Mouse (Mus musculus): ENCODE measurements at regions not wholly inside any gene's neighbourhood (a gene's known extent, or its start where the extent isn't known, plus 50 kb on each side); places are given as distances from the start of the nearest gene placed in this dataset.
"Not testable (repeated sequence)": the region's sequence is repeated elsewhere in the genome, so short reads cannot be mapped to it uniquely, and the experiment has no call there.

- H3K4me3 ChIP-seq (ENCODE audit: low read depth, low read length); H3K4me2 ChIP-seq (replicated peaks; ENCODE audit: low read depth, low read length); H3K36me3 ChIP-seq (ENCODE audit: control insufficient read depth, insufficient read depth, low read length); H3K4me1 ChIP-seq (replicated peaks; ENCODE audit: control insufficient read depth, insufficient read depth, low read length); H3K27me3 ChIP-seq (ENCODE audit: control insufficient read depth, insufficient read depth, low read length); H3K9ac ChIP-seq (ENCODE audit: low read depth, low read length); H3K9me3 ChIP-seq (ENCODE audit: control insufficient read depth, low read length): not testable (repeated sequence)
- whole genome bisulfite sequencing: 31% methylated on average over 4 of the region's 4 CpGs
- H3K27ac ChIP-seq (ENCODE audit: low read depth, low read length): peak overlapping the region; percentile 75; the same call in 1 of the 2 replicates
- DNase-seq (ENCODE audit: low spot score) (peak; percentile 14), ATAC-seq (ENCODE audit: low FRiP score) (peak; percentile 70)
These were observed 100.0 kb downstream of the Raet1d start for GRCm38 (mm10) chr10:22460386-22460785.

DNA sequence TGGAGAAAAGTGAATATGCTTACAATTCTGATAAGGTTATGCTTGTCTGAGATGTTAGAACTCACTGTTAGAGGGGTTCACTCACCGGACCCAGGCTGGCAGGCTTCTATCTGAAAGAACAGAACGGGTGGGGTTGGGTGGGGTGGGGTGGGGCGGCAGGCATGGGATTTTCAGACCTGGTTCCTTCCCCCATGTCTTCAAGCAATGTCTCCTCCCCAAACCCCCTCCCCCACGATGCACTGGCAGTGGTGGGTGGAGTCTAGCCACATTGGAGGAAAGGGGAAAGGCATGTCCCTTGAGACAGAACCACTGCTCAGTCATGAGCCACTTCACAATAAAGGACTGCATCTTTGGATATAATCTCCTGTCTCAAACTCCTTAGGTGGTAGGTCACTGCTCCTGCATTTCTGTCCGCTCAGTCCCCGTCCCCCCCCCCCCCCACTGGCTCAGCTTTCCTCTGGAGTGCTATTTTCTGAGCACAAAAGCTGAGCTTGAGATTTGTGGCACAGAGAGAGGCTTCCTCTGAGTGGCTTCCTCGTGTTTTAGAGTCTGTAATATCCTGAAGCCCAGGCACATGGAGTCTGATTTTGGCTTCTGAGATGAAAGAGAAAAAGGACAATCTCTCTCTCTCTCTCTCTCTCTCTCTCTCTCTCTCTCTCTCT lies 100.6 kb downstream of the Raet1d start:
- ATAC-seq (ENCODE audit: low FRiP score) (peak; percentile 86), DNase-seq (ENCODE audit: low spot score) (peak; percentile 63)
- H3K36me3 ChIP-seq (ENCODE audit: control insufficient read depth, insufficient read depth, low read length); H3K4me1 ChIP-seq (replicated peaks; ENCODE audit: control insufficient read depth, insufficient read depth, low read length); H3K4me2 ChIP-seq (replicated peaks; ENCODE audit: low read depth, low read length); H3K27me3 ChIP-seq (ENCODE audit: control insufficient read depth, insufficient read depth, low read length); H3K4me3 ChIP-seq (ENCODE audit: low read depth, low read length); H3K9ac ChIP-seq (ENCODE audit: low read depth, low read length); H3K9me3 ChIP-seq (ENCODE audit: control insufficient read depth, low read length): not testable (repeated sequence)
- 8% methylated on average over 7 of the region's 7 CpGs for WGBS
- peak overlapping the region; percentile 75 for H3K27ac ChIP-seq (ENCODE audit: low read depth, low read length)

GRCm38 (mm10) chr10:22461480-22462050 lies 101.2 kb downstream of the Raet1d start:
- H3K9ac ChIP-seq (ENCODE audit: low read depth, low read length); H3K4me3 ChIP-seq (ENCODE audit: low read depth, low read length); H3K9me3 ChIP-seq (ENCODE audit: control insufficient read depth, low read length); H3K36me3 ChIP-seq (ENCODE audit: control insufficient read depth, insufficient read depth, low read length); H3K4me1 ChIP-seq (replicated peaks; ENCODE audit: control insufficient read depth, insufficient read depth, low read length); H3K27me3 ChIP-seq (ENCODE audit: control insufficient read depth, insufficient read depth, low read length); H3K4me2 ChIP-seq (replicated peaks; ENCODE audit: low read depth, low read length); H3K27ac ChIP-seq (ENCODE audit: low read depth, low read length): not testable (repeated sequence)
- DNase-seq (ENCODE audit: low spot score) (peak; percentile 32), ATAC-seq (ENCODE audit: low FRiP score) (peak; percentile 90)
- WGBS: 24% methylated on average over 4 of the region's 4 CpGs

DNA sequence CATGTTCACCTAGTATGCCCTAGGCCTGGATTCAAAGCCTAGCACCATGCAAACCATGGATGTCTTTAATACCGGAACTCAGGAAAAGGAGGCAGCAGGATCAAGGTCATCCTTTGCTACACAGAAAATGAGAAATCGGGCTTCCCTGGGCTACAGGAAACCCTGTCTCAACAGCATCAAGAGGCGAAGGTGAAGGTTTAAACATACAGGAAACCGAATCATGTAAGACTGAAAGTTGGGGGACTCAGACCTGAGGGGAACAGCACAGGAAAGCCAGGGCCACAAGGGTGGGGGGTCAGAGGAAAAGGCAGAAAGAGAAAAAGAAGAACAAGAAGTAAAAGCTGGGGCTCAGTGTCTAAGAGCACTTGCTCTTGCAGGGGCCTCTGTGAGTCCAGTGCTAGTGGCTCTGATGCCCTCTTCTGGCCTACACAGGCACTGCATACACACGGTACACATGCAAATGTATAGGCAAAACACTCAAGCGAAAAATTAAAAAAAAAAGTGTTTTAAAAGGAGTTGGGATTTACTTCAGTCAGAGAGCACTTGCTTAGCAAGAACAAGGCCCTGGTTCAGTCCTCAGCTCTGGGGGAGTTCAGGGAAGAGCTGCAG lies 111.5 kb downstream of the Raet1d start:
- not testable (repeated sequence) for ATAC-seq (ENCODE audit: low FRiP score); DNase-seq (ENCODE audit: low spot score); H3K4me2 ChIP-seq (replicated peaks; ENCODE audit: low read depth, low read length); H3K9ac ChIP-seq (ENCODE audit: low read depth, low read length); H3K27ac ChIP-seq (ENCODE audit: low read depth, low read length); H3K9me3 ChIP-seq (ENCODE audit: control insufficient read depth, low read length); H3K27me3 ChIP-seq (ENCODE audit: control insufficient read depth, insufficient read depth, low read length); H3K4me3 ChIP-seq (ENCODE audit: low read depth, low read length); H3K36me3 ChIP-seq (ENCODE audit: control insufficient read depth, insufficient read depth, low read length); H3K4me1 ChIP-seq (replicated peaks; ENCODE audit: control insufficient read depth, insufficient read depth, low read length)
- WGBS: 96% methylated on average over 6 of the region's 6 CpGs

- ATAC-seq (ENCODE audit: low FRiP score): 0 out of 2 replicates have a peak, but pooled peaks have one; percentile 65
- H3K27ac ChIP-seq (ENCODE audit: low read depth, low read length); H3K36me3 ChIP-seq (ENCODE audit: control insufficient read depth, insufficient read depth, low read length); H3K4me3 ChIP-seq (ENCODE audit: low read depth, low read length); H3K27me3 ChIP-seq (ENCODE audit: control insufficient read depth, insufficient read depth, low read length); H3K9me3 ChIP-seq (ENCODE audit: control insufficient read depth, low read length); H3K9ac ChIP-seq (ENCODE audit: low read depth, low read length); H3K4me1 ChIP-seq (replicated peaks; ENCODE audit: control insufficient read depth, insufficient read depth, low read length); H3K4me2 ChIP-seq (replicated peaks; ENCODE audit: low read depth, low read length): not testable (repeated sequence)
- peak; percentile 76 for DNase-seq (ENCODE audit: low spot score)
- WGBS: 7% methylated on average over 4 of the region's 4 CpGs
These were observed 119.5 kb downstream of the Raet1d start for GRCm38 (mm10) chr10:22479860-22480259.

- not testable (repeated sequence) for H3K9me3 ChIP-seq (ENCODE audit: control insufficient read depth, low read length); DNase-seq (ENCODE audit: low spot score); H3K27me3 ChIP-seq (ENCODE audit: control insufficient read depth, insufficient read depth, low read length); H3K4me3 ChIP-seq (ENCODE audit: low read depth, low read length); H3K9ac ChIP-seq (ENCODE audit: low read depth, low read length); ATAC-seq (ENCODE audit: low FRiP score); H3K27ac ChIP-seq (ENCODE audit: low read depth, low read length); H3K4me1 ChIP-seq (replicated peaks; ENCODE audit: control insufficient read depth, insufficient read depth, low read length); H3K36me3 ChIP-seq (ENCODE audit: control insufficient read depth, insufficient read depth, low read length); H3K4me2 ChIP-seq (replicated peaks; ENCODE audit: low read depth, low read length)
- 87% methylated on average over 5 of the region's 5 CpGs for WGBS
These were observed 126.7 kb downstream of the Raet1d start for GRCm38 (mm10) chr10:22487071-22487470.

DNA sequence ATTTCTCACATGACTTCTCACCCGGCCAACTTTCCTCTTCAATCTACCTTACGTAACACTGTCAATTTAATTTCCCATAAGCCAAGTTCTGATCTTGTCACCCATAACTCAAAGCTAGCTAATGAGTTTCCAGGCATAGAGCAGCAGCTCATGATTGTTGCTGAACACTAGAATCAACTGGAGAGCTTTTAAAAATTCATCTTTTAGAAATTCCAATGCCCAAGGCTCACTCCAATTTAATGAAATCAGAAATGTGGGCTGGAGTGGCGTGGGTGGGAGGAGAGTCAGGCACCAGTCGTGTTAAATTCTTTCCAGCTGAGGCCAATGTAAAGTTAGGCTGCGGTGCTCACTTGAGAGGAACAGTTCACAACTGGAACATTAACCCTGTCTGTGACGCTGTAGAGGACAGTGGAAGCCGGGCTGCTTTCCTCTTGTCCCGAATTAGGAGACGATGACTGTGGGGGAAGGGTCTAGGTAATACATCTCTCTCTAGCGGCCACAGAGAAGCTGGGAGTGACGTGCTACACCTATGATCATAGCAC lies 131.5 kb downstream of the Raet1d start:
- not testable (repeated sequence) for DNase-seq (ENCODE audit: low spot score); ATAC-seq (ENCODE audit: low FRiP score); H3K4me1 ChIP-seq (replicated peaks; ENCODE audit: control insufficient read depth, insufficient read depth, low read length); H3K9ac ChIP-seq (ENCODE audit: low read depth, low read length); H3K4me3 ChIP-seq (ENCODE audit: low read depth, low read length); H3K27me3 ChIP-seq (ENCODE audit: control insufficient read depth, insufficient read depth, low read length); H3K9me3 ChIP-seq (ENCODE audit: control insufficient read depth, low read length); H3K4me2 ChIP-seq (replicated peaks; ENCODE audit: low read depth, low read length); H3K36me3 ChIP-seq (ENCODE audit: control insufficient read depth, insufficient read depth, low read length); H3K27ac ChIP-seq (ENCODE audit: low read depth, low read length)
- 78% methylated on average over 9 of the region's 11 CpGs for WGBS

DNA sequence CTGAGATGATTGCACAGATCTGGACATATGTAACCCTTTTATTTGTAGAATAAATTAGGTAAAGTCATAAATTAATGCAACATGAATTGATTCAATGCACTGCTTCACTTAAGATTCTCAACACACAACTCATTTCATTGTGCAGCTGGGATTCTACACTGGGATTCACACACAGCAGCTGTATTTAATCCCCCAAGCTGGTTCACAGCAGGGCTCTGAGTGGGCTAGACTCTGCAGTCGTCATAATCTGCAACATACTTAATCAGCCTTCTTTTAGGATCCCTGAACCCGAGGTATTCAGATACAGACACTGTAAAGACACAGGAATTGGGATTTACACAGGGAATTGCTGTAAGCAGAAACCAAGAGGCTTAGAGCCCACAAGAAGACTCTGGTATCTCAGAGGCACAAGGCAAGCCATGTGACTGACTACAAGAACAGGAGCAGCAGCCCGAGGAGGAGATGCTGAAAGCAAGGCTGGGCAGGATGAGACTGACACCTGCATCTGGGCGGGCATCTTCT lies 135.7 kb downstream of the Raet1d start:
- H3K9ac ChIP-seq (ENCODE audit: low read depth, low read length): no peak overlapping the region
- DNase-seq (ENCODE audit: low spot score): no peak
- no peaks in the 10 kb centered on the region for H3K9me3 ChIP-seq (ENCODE audit: control insufficient read depth, low read length)
- H3K27ac ChIP-seq (ENCODE audit: low read depth, low read length): no peak overlapping the region
- H3K27me3 ChIP-seq (ENCODE audit: control insufficient read depth, insufficient read depth, low read length): no peaks in the 10 kb centered on the region
- ATAC-seq (ENCODE audit: low FRiP score): no peak
- H3K4me3 ChIP-seq (ENCODE audit: low read depth, low read length): no peak overlapping the region
- no peak overlapping the region for H3K4me2 ChIP-seq (replicated peaks; ENCODE audit: low read depth, low read length)
- H3K36me3 ChIP-seq (ENCODE audit: control insufficient read depth, insufficient read depth, low read length): no peaks in the 10 kb centered on the region
- 63% methylated on average over 4 of the region's 4 CpGs for WGBS
- no peaks in the 10 kb centered on the region for H3K4me1 ChIP-seq (replicated peaks; ENCODE audit: control insufficient read depth, insufficient read depth, low read length)

Data from hindbrain, embryonic 11.5 days (tissue).